8 mouse cellular contexts compared by ENCODE assay signal in genomic region chr13:99152305-99152930, GRCm38 (mm10). TPM values are rescaled to one million over a fixed set of nuclear protein-coding genes. Genes with fewer than 3 reads are reported as not detected.
DNase-seq lines count a peak whose midpoint lies in the region; ATAC-seq lines count a peak whose summit lies in the region.

No protein-coding gene starts in this region.

- 8% methylated on average over 18 of the region's 18 CpGs for WGBS in heart, embryonic 14.5 days
- WGBS in limb, embryonic 10.5 days: 12% methylated on average over 18 of the region's 18 CpGs

- H3K4me3 ChIP-seq in heart, embryonic 14.5 days (ENCODE audit: control insufficient read depth in 1 of 2, insufficient read depth in 1 of 2, low read depth in 1 of 2, low read length in 2 of 2): peak overlapping the region in 1 of 2 experiments; percentile 17; a peak in 1 of 4 replicates
- peak overlapping the region; percentile 27 for H3K4me3 ChIP-seq in limb, embryonic 10.5 days

- intact Hi-C loops in heart, postnatal 14 days (cut with DNase I): no loop called here

- no peaks in the 10 kb centered on the region for H3K36me3 ChIP-seq in heart, embryonic 14.5 days (ENCODE audit: control insufficient read depth, insufficient read depth, low read length)
- H3K36me3 ChIP-seq in limb, embryonic 10.5 days: no peaks in the 10 kb centered on the region

- ATAC-seq in heart, embryonic 14.5 days (ENCODE audit: insufficient number of reproducible peaks, insufficient read depth, low FRiP score, low read depth): 0 out of 2 replicates have a peak, but pooled peaks have one; percentile 39

- peak overlapping the region; percentile 62 for H3K4me2 ChIP-seq in heart, embryonic 14.5 days (ENCODE audit: low read length)

- no peak overlapping the region for H3K27ac ChIP-seq in heart, embryonic 14.5 days (replicated peaks in 1 of 2; ENCODE audit: control insufficient read depth in 1 of 2, insufficient read depth in 1 of 2, low read depth in 2 of 2, low read length in 2 of 2)
- H3K27ac ChIP-seq in limb, embryonic 10.5 days: no peak overlapping the region

- H3K4me1 ChIP-seq in heart, embryonic 14.5 days (ENCODE audit: control insufficient read depth in 2 of 2, insufficient read depth in 2 of 2, low read length in 2 of 2): peaks cover 9 to 10% of the 10 kb centered on the region in 2 experiments
- H3K4me1 ChIP-seq in limb, embryonic 10.5 days: peaks cover 33% of the 10 kb centered on the region

- H3K9me3 ChIP-seq in heart, embryonic 14.5 days (ENCODE audit: control insufficient read depth, low read length): peaks cover 11% of the 10 kb centered on the region
- no peaks in the 10 kb centered on the region for H3K9me3 ChIP-seq in limb, embryonic 10.5 days (replicated peaks)

- no peaks in the 10 kb centered on the region for H3K27me3 ChIP-seq in heart, embryonic 14.5 days (ENCODE audit: control insufficient read depth, insufficient read depth, low read length)
- H3K27me3 ChIP-seq in limb, embryonic 10.5 days (ENCODE audit: low read depth, poor library complexity, severe bottlenecking): peaks cover 32% of the 10 kb centered on the region

- H3K9ac ChIP-seq in heart, embryonic 14.5 days (ENCODE audit: low read length): peak overlapping the region; percentile 55

- no peak for DNase-seq in heart, postnatal 14 days
- DNase-seq in Muller cell, postnatal 12 days (ENCODE audit: inconsistent ontology term): peak; percentile 87
- DNase-seq in embryo, embryonic 10 days (ENCODE audit: low spot score): peak; percentile 38
- DNase-seq in limb, embryonic 10.5 days (ENCODE audit: low spot score): no peak
- DNase-seq in testis, postnatal 10 days (ENCODE audit: low spot score): peak; percentile 47
- DNase-seq in frontal cortex, postnatal 36 days (ENCODE audit: low spot score in 2 of 2): no peak
- DNase-seq in urinary bladder, postnatal 10 days (ENCODE audit: low spot score): no peak

RNA-seq across cellular contexts. Expression of gene Zfp366, which starts 32.2 kb away (rescaled TPM):
- 0.95 and 1.0 TPM in 2 replicates for polyA plus RNA-seq in heart, embryonic 14.5 days (2014; fragmentation: Nextera tagmentation; extraction: Ambion mirVana)
- total RNA-seq in heart, postnatal 14 days (2021): 10 to 100 TPM; 19.7 to 21.2 TPM
- polyA plus RNA-seq in limb, embryonic 10.5 days (2016; fragmentation: Nextera tagmentation; extraction: Ambion mirVana): 0.36 and 0.50 TPM in 2 replicates

Comparison
In these comparisons a context has a peak if more than half of its experiments do, and no peak if none do; other contexts are left out.
1. DNase-seq: peak in Muller cell, postnatal 12 days (single experiment), embryo, embryonic 10 days (single experiment) and testis, postnatal 10 days (single experiment); none in heart, postnatal 14 days (0 of 2), limb, embryonic 10.5 days (single experiment), frontal cortex, postnatal 36 days (0 of 2) and urinary bladder, postnatal 10 days (single experiment).